ENCODE assay signal across 9 mouse cellular contexts in the genomic region with DNA sequence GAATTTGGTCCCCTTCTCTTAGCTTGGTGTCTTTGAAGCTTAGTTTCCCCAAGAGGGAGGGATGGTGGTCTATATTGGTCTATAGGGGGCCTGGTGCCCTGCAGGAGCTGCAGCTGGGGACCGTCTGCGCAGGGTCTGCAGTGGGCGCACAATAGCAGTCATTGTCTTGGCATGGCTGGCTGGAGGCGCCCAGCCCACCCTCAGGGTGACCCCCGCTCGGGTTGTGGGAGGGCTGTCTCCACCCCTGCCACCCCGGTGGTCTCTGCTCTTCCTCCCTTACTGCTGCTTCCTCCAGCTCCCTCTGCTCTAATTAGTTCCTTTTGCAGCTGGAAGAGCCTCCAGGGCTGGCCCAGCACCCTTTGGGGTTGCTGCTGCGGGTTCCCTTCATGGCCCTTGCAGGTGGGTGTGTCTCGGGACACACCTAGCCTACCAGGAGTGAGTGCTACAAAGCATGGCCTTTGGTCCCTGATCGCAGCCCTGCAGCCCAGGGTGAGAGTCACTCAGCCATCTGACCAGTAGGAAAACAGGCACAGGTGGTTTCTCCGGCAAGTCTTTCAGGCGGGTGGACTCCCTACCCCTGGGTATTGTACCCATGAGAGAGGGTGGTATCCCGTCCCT. TPM values are rescaled to one million over a fixed set of nuclear protein-coding genes. Genes with fewer than 3 reads are reported as not detected.
DNase-seq lines count a peak whose midpoint lies in the region; ATAC-seq and TF ChIP-seq lines count a peak whose summit lies in the region.
"Had no signal": no experiment of that assay in that cellular context is flagged by ENCODE, and none has a peak within 500 bp of the region (broad histone marks: within the 10 kb centered on the region; RNA-seq: fewer than 3 reads in every experiment).

No protein-coding gene starts in this region.

- H3K27me3 ChIP-seq in lung, embryonic 15.5 days: no peaks in the 10 kb centered on the region
- H3K27me3 ChIP-seq in forebrain, embryonic 13.5 days: no peaks in the 10 kb centered on the region
- H3K27me3 ChIP-seq in limb, embryonic 14.5 days (ENCODE audit: control insufficient read depth, insufficient read depth, low read length): no peaks in the 10 kb centered on the region

- no peak for TF ChIP-seq POLR2A in lung, adult 2 months (IDR thresholded peaks at IDR 0.05; ENCODE audit: borderline replicate concordance, extremely low read depth, low read depth, low read length)
- TF ChIP-seq POLR2A in limb, embryonic 14.5 days (IDR thresholded peaks at IDR 0.05; ENCODE audit: borderline replicate concordance, extremely low read depth, insufficient read depth, insufficient read length): no peak

- WGBS in lung, embryonic 15.5 days: 51% methylated on average over 13 of the region's 13 CpGs
- 66% methylated on average over 13 of the region's 13 CpGs for WGBS in lung, adult 2 months
- WGBS in forebrain, embryonic 13.5 days: 35% methylated on average over 13 of the region's 13 CpGs
- 35% methylated on average over 13 of the region's 13 CpGs for WGBS in limb, embryonic 14.5 days

- no peaks in the 10 kb centered on the region for H3K9me3 ChIP-seq in lung, embryonic 15.5 days
- H3K9me3 ChIP-seq in forebrain, embryonic 13.5 days (replicated peaks): no peaks in the 10 kb centered on the region
- no peaks in the 10 kb centered on the region for H3K9me3 ChIP-seq in limb, embryonic 14.5 days (ENCODE audit: control insufficient read depth, low read length)

- no peak overlapping the region for H3K4me2 ChIP-seq in lung, embryonic 15.5 days
- H3K4me2 ChIP-seq in forebrain, embryonic 13.5 days: peak overlapping the region; percentile 2; the same call in 1 of the 2 replicates
- H3K4me2 ChIP-seq in limb, embryonic 14.5 days (replicated peaks; ENCODE audit: low read depth, low read length, severe bottlenecking): 0 out of 2 replicates have a peak overlapping the region, but pooled peaks have one; percentile 2

- 0 out of 2 replicates have a peak overlapping the region, but pooled peaks have one; percentile 43 for H3K27ac ChIP-seq in lung, embryonic 15.5 days
- H3K27ac ChIP-seq in forebrain, embryonic 13.5 days: no peak overlapping the region
- H3K27ac ChIP-seq in limb, embryonic 14.5 days (replicated peaks; ENCODE audit: low read depth, low read length): peak overlapping the region; percentile 43; the same call in 1 of the 2 replicates

- no peak for ATAC-seq in lung, embryonic 15.5 days (ENCODE audit: borderline replicate concordance, extremely low read depth, low FRiP score, low TSS enrichment)
- ATAC-seq in forebrain, embryonic 13.5 days: no peak
- ATAC-seq in limb, embryonic 14.5 days (ENCODE audit: low FRiP score, low read depth): no peak
- no peak for ATAC-seq in megakaryocyte-erythroid progenitor cell, adult 5-6 weeks (replicated peaks; ENCODE audit: low FRiP score, low TSS enrichment, poor library complexity, severe bottlenecking)

- peak; percentile 5 for DNase-seq in gastrocnemius, postnatal 10 days
- no peak for DNase-seq in gastrocnemius, adult 18-20 months (ENCODE audit: low spot score)
- no peak for DNase-seq in lung, adult 2 months
- DNase-seq in limb, embryonic 14.5 days (ENCODE audit: low spot score): no peak
- DNase-seq in thymus, postnatal 10 days (ENCODE audit: low spot score in 2 of 2): no peak
- DNase-seq: lung, adult 18-20 months had no signal

- peaks cover 76% of the 10 kb centered on the region for H3K4me1 ChIP-seq in lung, embryonic 15.5 days
- H3K4me1 ChIP-seq in lung, adult 2 months (ENCODE audit: control insufficient read depth, insufficient read depth, low read length): peaks cover 48% of the 10 kb centered on the region
- H3K4me1 ChIP-seq in forebrain, embryonic 13.5 days: peaks cover 66% of the 10 kb centered on the region
- peaks cover 67% of the 10 kb centered on the region for H3K4me1 ChIP-seq in limb, embryonic 14.5 days (ENCODE audit: control insufficient read depth, insufficient read depth, low read length)

- H3K4me3 ChIP-seq in lung, embryonic 15.5 days: no peak overlapping the region
- H3K4me3 ChIP-seq in lung, adult 2 months (replicated peaks; ENCODE audit: extremely low read depth, low read depth, low read length): no peak overlapping the region
- H3K4me3 ChIP-seq in forebrain, embryonic 13.5 days: no peak overlapping the region
- no peak overlapping the region for H3K4me3 ChIP-seq in limb, embryonic 14.5 days (replicated peaks; ENCODE audit: low read length)

- H3K9ac ChIP-seq in lung, embryonic 15.5 days: no peak overlapping the region
- H3K9ac ChIP-seq in forebrain, embryonic 13.5 days: no peak overlapping the region
- H3K9ac ChIP-seq in limb, embryonic 14.5 days (ENCODE audit: low read depth, low read length, severe bottlenecking): no peak overlapping the region

- H3K36me3 ChIP-seq in lung, embryonic 15.5 days: peaks cover 15% of the 10 kb centered on the region
- peaks cover 24% of the 10 kb centered on the region for H3K36me3 ChIP-seq in forebrain, embryonic 13.5 days (ENCODE audit: poor library complexity, severe bottlenecking)
- peaks cover 21% of the 10 kb centered on the region for H3K36me3 ChIP-seq in limb, embryonic 14.5 days (ENCODE audit: control insufficient read depth, insufficient read depth, low read length)

- TF ChIP-seq CTCF in lung, adult 2 months (IDR thresholded peaks at IDR 0.05; ENCODE audit: insufficient read depth, low read length): no peak

RNA-seq across cellular contexts. Expression of gene Glis2, which starts 11.1 kb away (rescaled TPM):
- 10 to 100 TPM; 22.2 to 32.3 TPM for total RNA-seq in gastrocnemius, postnatal 10 days (2021)
- total RNA-seq in gastrocnemius, adult 18-20 months (2021): 1 to 10 TPM; 4.0 to 7.3 TPM
- 18.5 and 24.0 TPM in 2 replicates for polyA plus RNA-seq in lung, embryonic 15.5 days (2015; fragmentation: Nextera tagmentation; extraction: Ambion mirVana)
- polyA plus RNA-seq in lung, adult 2 months (2012; rRNA removed): 66.5 and 76.4 TPM in 2 replicates
- 16.7 and 19.4 TPM in 2 replicates for polyA plus RNA-seq in forebrain, embryonic 13.5 days (2015; fragmentation: Nextera tagmentation; extraction: Ambion mirVana)
- polyA plus RNA-seq in limb, embryonic 14.5 days (2012; rRNA removed): 83.8 and 110 TPM in 2 replicates
- polyA plus RNA-seq in limb, embryonic 14.5 days (2014; fragmentation: Nextera tagmentation; extraction: Ambion mirVana): 45.9 and 53.3 TPM in 2 replicates
- total RNA-seq in megakaryocyte-erythroid progenitor cell, adult 5-6 weeks (2014; fragmentation: Nextera tagmentation): 2.0 TPM in 1 of 2 replicates, not detected in the other
- 0.33 TPM in 1 of 2 replicates, not detected in the other for total RNA-seq in megakaryocyte-erythroid progenitor cell, adult 5-6 weeks (2017)

RNA-seq across cellular contexts. Expression of gene Pam16, which starts 19.2 kb away (rescaled TPM):
- total RNA-seq in gastrocnemius, postnatal 10 days (2021): 10 to 100 TPM; 79.3 to 82.7 TPM
- 100 to 1,000 TPM; 108 to 113 TPM for total RNA-seq in gastrocnemius, adult 18-20 months (2021)
- 93.8 and 94.6 TPM in 2 replicates for polyA plus RNA-seq in lung, embryonic 15.5 days (2015; fragmentation: Nextera tagmentation; extraction: Ambion mirVana)
- 8.4 and 12.3 TPM in 2 replicates for polyA plus RNA-seq in lung, adult 2 months (2012; rRNA removed)
- 142 and 149 TPM in 2 replicates for polyA plus RNA-seq in forebrain, embryonic 13.5 days (2015; fragmentation: Nextera tagmentation; extraction: Ambion mirVana)
- polyA plus RNA-seq in limb, embryonic 14.5 days (2012; rRNA removed): 72.7 and 80.1 TPM in 2 replicates
- polyA plus RNA-seq in limb, embryonic 14.5 days (2014; fragmentation: Nextera tagmentation; extraction: Ambion mirVana): 92.5 and 94.1 TPM in 2 replicates
- 76.0 and 100 TPM in 2 replicates for total RNA-seq in megakaryocyte-erythroid progenitor cell, adult 5-6 weeks (2014; fragmentation: Nextera tagmentation)
- total RNA-seq in megakaryocyte-erythroid progenitor cell, adult 5-6 weeks (2017): 18.2 and 24.0 TPM in 2 replicates

RNA-seq across cellular contexts. Expression of gene Vasn, which starts 34.1 kb away (rescaled TPM):
- total RNA-seq in gastrocnemius, postnatal 10 days (2021): 10 to 100 TPM in 1 of 2 experiments, 1 to 10 TPM in 1; 9.7 to 13.0 TPM
- 1 to 10 TPM; 4.1 to 5.0 TPM for total RNA-seq in gastrocnemius, adult 18-20 months (2021)
- 25.1 and 25.9 TPM in 2 replicates for polyA plus RNA-seq in lung, embryonic 15.5 days (2015; fragmentation: Nextera tagmentation; extraction: Ambion mirVana)
- 86.4 and 91.1 TPM in 2 replicates for polyA plus RNA-seq in lung, adult 2 months (2012; rRNA removed)
- 2.3 and 2.7 TPM in 2 replicates for polyA plus RNA-seq in forebrain, embryonic 13.5 days (2015; fragmentation: Nextera tagmentation; extraction: Ambion mirVana)
- 75.7 and 117 TPM in 2 replicates for polyA plus RNA-seq in limb, embryonic 14.5 days (2012; rRNA removed)
- 35.7 and 36.8 TPM in 2 replicates for polyA plus RNA-seq in limb, embryonic 14.5 days (2014; fragmentation: Nextera tagmentation; extraction: Ambion mirVana)
- not detected in 2 replicates for total RNA-seq in megakaryocyte-erythroid progenitor cell, adult 5-6 weeks (2014; fragmentation: Nextera tagmentation)
- total RNA-seq in megakaryocyte-erythroid progenitor cell, adult 5-6 weeks (2017): 0.38 and 0.65 TPM in 2 replicates

RNA-seq across cellular contexts. Expression of gene Dnaja3, which starts 34.2 kb away (rescaled TPM):
- 10 to 100 TPM; 71.4 to 87.2 TPM for total RNA-seq in gastrocnemius, postnatal 10 days (2021)
- total RNA-seq in gastrocnemius, adult 18-20 months (2021): 100 to 1,000 TPM in 1 of 2 experiments, 10 to 100 TPM in 1; 91.1 to 101 TPM
- 66.0 and 66.5 TPM in 2 replicates for polyA plus RNA-seq in lung, embryonic 15.5 days (2015; fragmentation: Nextera tagmentation; extraction: Ambion mirVana)
- 16.1 and 21.2 TPM in 2 replicates for polyA plus RNA-seq in lung, adult 2 months (2012; rRNA removed)
- 48.0 and 53.2 TPM in 2 replicates for polyA plus RNA-seq in forebrain, embryonic 13.5 days (2015; fragmentation: Nextera tagmentation; extraction: Ambion mirVana)
- polyA plus RNA-seq in limb, embryonic 14.5 days (2012; rRNA removed): 27.0 and 30.2 TPM in 2 replicates
- polyA plus RNA-seq in limb, embryonic 14.5 days (2014; fragmentation: Nextera tagmentation; extraction: Ambion mirVana): 52.4 and 54.7 TPM in 2 replicates
- total RNA-seq in megakaryocyte-erythroid progenitor cell, adult 5-6 weeks (2014; fragmentation: Nextera tagmentation): 56.5 and 81.2 TPM in 2 replicates
- total RNA-seq in megakaryocyte-erythroid progenitor cell, adult 5-6 weeks (2017): 71.0 and 106 TPM in 2 replicates

RNA-seq across cellular contexts. Expression of gene Tfap4, which starts 46.0 kb away (rescaled TPM):
- total RNA-seq in gastrocnemius, postnatal 10 days (2021): 1 to 10 TPM; 6.6 to 6.9 TPM
- 1 to 10 TPM; 2.7 to 2.9 TPM for total RNA-seq in gastrocnemius, adult 18-20 months (2021)
- 18.4 and 19.6 TPM in 2 replicates for polyA plus RNA-seq in lung, embryonic 15.5 days (2015; fragmentation: Nextera tagmentation; extraction: Ambion mirVana)
- polyA plus RNA-seq in lung, adult 2 months (2012; rRNA removed): 6.0 and 6.9 TPM in 2 replicates
- 15.7 and 17.3 TPM in 2 replicates for polyA plus RNA-seq in forebrain, embryonic 13.5 days (2015; fragmentation: Nextera tagmentation; extraction: Ambion mirVana)
- 29.9 and 31.5 TPM in 2 replicates for polyA plus RNA-seq in limb, embryonic 14.5 days (2012; rRNA removed)
- 19.6 and 22.8 TPM in 2 replicates for polyA plus RNA-seq in limb, embryonic 14.5 days (2014; fragmentation: Nextera tagmentation; extraction: Ambion mirVana)
- 31.4 and 38.4 TPM in 2 replicates for total RNA-seq in megakaryocyte-erythroid progenitor cell, adult 5-6 weeks (2014; fragmentation: Nextera tagmentation)
- total RNA-seq in megakaryocyte-erythroid progenitor cell, adult 5-6 weeks (2017): 47.3 and 69.9 TPM in 2 replicates
